8 mouse cellular contexts compared by ENCODE assay signal in genomic region chr17:73225996-73226395, GRCm38 (mm10).
DNase-seq lines count a peak whose midpoint lies in the region; ATAC-seq and TF ChIP-seq lines count a peak whose summit lies in the region.

No protein-coding gene starts in this region.

- no peaks in the 10 kb centered on the region for H3K9me3 ChIP-seq in forebrain, embryonic 11.5 days (ENCODE audit: control insufficient read depth, low read length)
- H3K9me3 ChIP-seq in forebrain, embryonic 10.5 days, result no peaks in the 10 kb centered on the region
- H3K9me3 ChIP-seq in forebrain, embryonic 13.5 days (replicated peaks), result no peaks in the 10 kb centered on the region
- no peaks in the 10 kb centered on the region for H3K9me3 ChIP-seq in hindbrain, embryonic 15.5 days
- no peaks in the 10 kb centered on the region for H3K9me3 ChIP-seq in midbrain, embryonic 13.5 days
- no peaks in the 10 kb centered on the region for H3K9me3 ChIP-seq in intestine, postnatal 0 days (ENCODE audit: control insufficient read depth)

- H3K27ac ChIP-seq in forebrain, embryonic 11.5 days (ENCODE audit: low read depth, low read length), result peak overlapping the region; percentile 50; the same call in 1 of the 2 replicates
- no peak overlapping the region for H3K27ac ChIP-seq in forebrain, embryonic 10.5 days
- H3K27ac ChIP-seq in forebrain, embryonic 13.5 days, result peak overlapping the region; percentile 80
- peak overlapping the region; percentile 79 for H3K27ac ChIP-seq in hindbrain, embryonic 15.5 days (replicated peaks)
- peak overlapping the region; percentile 79 for H3K27ac ChIP-seq in midbrain, embryonic 13.5 days
- no peak overlapping the region for H3K27ac ChIP-seq in intestine, postnatal 0 days (ENCODE audit: low read depth, low read length)

- H3K4me3 ChIP-seq in forebrain, embryonic 11.5 days (ENCODE audit: low read depth, low read length), result no peak overlapping the region
- no peak overlapping the region for H3K4me3 ChIP-seq in forebrain, embryonic 10.5 days
- H3K4me3 ChIP-seq in forebrain, embryonic 13.5 days, result no peak overlapping the region
- H3K4me3 ChIP-seq in hindbrain, embryonic 15.5 days, result no peak overlapping the region
- no peak overlapping the region for H3K4me3 ChIP-seq in midbrain, embryonic 13.5 days (replicated peaks)
- H3K4me3 ChIP-seq in intestine, postnatal 0 days (ENCODE audit: low read depth, low read length), result no peak overlapping the region

- H3K4me2 ChIP-seq in forebrain, embryonic 11.5 days (ENCODE audit: low read depth, low read length, severe bottlenecking), result no peak overlapping the region
- no peak overlapping the region for H3K4me2 ChIP-seq in forebrain, embryonic 13.5 days
- H3K4me2 ChIP-seq in hindbrain, embryonic 15.5 days, result no peak overlapping the region
- H3K4me2 ChIP-seq in midbrain, embryonic 13.5 days (replicated peaks), result no peak overlapping the region
- H3K4me2 ChIP-seq in intestine, postnatal 0 days (replicated peaks; ENCODE audit: low read depth), result no peak overlapping the region

- no peak overlapping the region for H3K9ac ChIP-seq in forebrain, embryonic 11.5 days (ENCODE audit: low read length)
- no peak overlapping the region for H3K9ac ChIP-seq in forebrain, embryonic 13.5 days
- no peak overlapping the region for H3K9ac ChIP-seq in hindbrain, embryonic 15.5 days
- no peak overlapping the region for H3K9ac ChIP-seq in midbrain, embryonic 13.5 days (replicated peaks)
- H3K9ac ChIP-seq in intestine, postnatal 0 days (ENCODE audit: low read depth, low read length), result no peak overlapping the region

- peak; percentile 27; the same call in 1 of the 2 replicates for ATAC-seq in forebrain, embryonic 11.5 days (replicated peaks; ENCODE audit: low FRiP score)
- ATAC-seq in forebrain, embryonic 13.5 days, result peak; percentile 34; the same call in 1 of the 2 replicates
- peak; percentile 35; the same call in 1 of the 2 replicates for ATAC-seq in hindbrain, embryonic 15.5 days (ENCODE audit: low FRiP score, low read depth)
- peak; percentile 60 for ATAC-seq in midbrain, embryonic 13.5 days
- no peak for ATAC-seq in intestine, postnatal 0 days

- no peak for TF ChIP-seq CTCF in intestine, postnatal 0 days (IDR thresholded peaks at IDR 0.05; ENCODE audit: low read depth)

- H3K27me3 ChIP-seq in forebrain, embryonic 11.5 days (ENCODE audit: control insufficient read depth, insufficient read depth, low read length), result no peaks in the 10 kb centered on the region
- H3K27me3 ChIP-seq in forebrain, embryonic 10.5 days (ENCODE audit: poor library complexity, severe bottlenecking), result peaks cover 5% of the 10 kb centered on the region; the same call in 1 of the 2 replicates
- H3K27me3 ChIP-seq in forebrain, embryonic 13.5 days, result no peaks in the 10 kb centered on the region
- no peaks in the 10 kb centered on the region for H3K27me3 ChIP-seq in hindbrain, embryonic 15.5 days
- H3K27me3 ChIP-seq in midbrain, embryonic 13.5 days, result no peaks in the 10 kb centered on the region
- H3K27me3 ChIP-seq in intestine, postnatal 0 days (replicated peaks; ENCODE audit: control insufficient read depth, insufficient read depth, low read length), result no peaks in the 10 kb centered on the region

- H3K4me1 ChIP-seq in forebrain, embryonic 11.5 days (replicated peaks; ENCODE audit: control insufficient read depth, insufficient read depth, low read length), result no peaks in the 10 kb centered on the region; the same call in 1 of the 2 replicates
- H3K4me1 ChIP-seq in forebrain, embryonic 10.5 days, result peaks cover 27% of the 10 kb centered on the region
- H3K4me1 ChIP-seq in forebrain, embryonic 13.5 days, result peaks cover 24% of the 10 kb centered on the region
- H3K4me1 ChIP-seq in hindbrain, embryonic 15.5 days (replicated peaks), result peaks cover 36% of the 10 kb centered on the region
- peaks cover 34% of the 10 kb centered on the region for H3K4me1 ChIP-seq in midbrain, embryonic 13.5 days (replicated peaks)
- H3K4me1 ChIP-seq in intestine, postnatal 0 days (replicated peaks; ENCODE audit: control insufficient read depth, insufficient read depth, low read length), result peaks cover 4% of the 10 kb centered on the region

- no peaks in the 10 kb centered on the region for H3K36me3 ChIP-seq in forebrain, embryonic 11.5 days (ENCODE audit: control insufficient read depth, insufficient read depth, low read length)
- H3K36me3 ChIP-seq in forebrain, embryonic 10.5 days (replicated peaks), result no peaks in the 10 kb centered on the region
- H3K36me3 ChIP-seq in forebrain, embryonic 13.5 days (ENCODE audit: poor library complexity, severe bottlenecking), result no peaks in the 10 kb centered on the region
- H3K36me3 ChIP-seq in hindbrain, embryonic 15.5 days, result no peaks in the 10 kb centered on the region
- H3K36me3 ChIP-seq in midbrain, embryonic 13.5 days, result no peaks in the 10 kb centered on the region
- no peaks in the 10 kb centered on the region for H3K36me3 ChIP-seq in intestine, postnatal 0 days (ENCODE audit: control insufficient read depth, insufficient read depth)

- no peak for DNase-seq in forebrain, embryonic 11.5 days (ENCODE audit: low spot score)
- no peak for DNase-seq in forebrain, embryonic 10.5 days (ENCODE audit: extremely low spot score, low spot score)
- no peak for DNase-seq in ovary, postnatal 14 days (ENCODE audit: low spot score)
- no peak for DNase-seq in frontal cortex, postnatal 36 days (ENCODE audit: low spot score in 2 of 2)

- WGBS in forebrain, embryonic 11.5 days, result 55% methylated on average over 5 of the region's 5 CpGs
- WGBS in forebrain, embryonic 10.5 days, result 81% methylated on average over 5 of the region's 5 CpGs
- 31% methylated on average over 5 of the region's 5 CpGs for whole genome bisulfite sequencing in forebrain, embryonic 13.5 days
- 16% methylated on average over 5 of the region's 5 CpGs for WGBS in hindbrain, embryonic 15.5 days
- WGBS in midbrain, embryonic 13.5 days, result 27% methylated on average over 5 of the region's 5 CpGs
- WGBS in intestine, postnatal 0 days, result 68% methylated on average over 5 of the region's 5 CpGs

Comparison
In these comparisons a context has a peak if more than half of its experiments do, and no peak if none do; other contexts are left out.
1. H3K27ac ChIP-seq: peak in forebrain, embryonic 11.5 days (single experiment), forebrain, embryonic 13.5 days (single experiment), hindbrain, embryonic 15.5 days (single experiment) and midbrain, embryonic 13.5 days (single experiment); none in forebrain, embryonic 10.5 days (single experiment) and intestine, postnatal 0 days (single experiment).